Mouse (Mus musculus) cortical plate, adult 2 months (tissue): ENCODE results near the gene Elmsan1.

ENCODE experiments used
- CTCF ChIP-seq: fragments of 200-500 bp; IDR thresholded peaks from 2 replicates; pipeline ENCODE4 v1.5.1; 2011; ENCODE audit warnings: mild to moderate bottlenecking, control low read depth, low read length; ENCODE audit not compliant: insufficient read depth; ENCODE audit errors: extremely low read depth
- POLR2A ChIP-seq: fragments of 200-500 bp; IDR thresholded peaks from 2 replicates; pipeline ENCODE4 v1.6.1; 2011; ENCODE audit warnings: mild to moderate bottlenecking, low read length, control low read depth; ENCODE audit not compliant: insufficient read depth; ENCODE audit errors: extremely low read depth

GRCm38 (mm10) chr12:84207209-84207817 is 11.4 kb downstream of the Elmsan1 start:
- TF ChIP-seq CTCF (no peak), POLR2A (no peak)
